Mouse (Mus musculus) cerebellum, adult 9-11 months (tissue): ENCODE results near the gene Cyp2c23.

Source experiments
- DNase-seq: peaks from one replicate; pipeline ENCODE4 v3.0.0; 2022

Gene Cyp2c23

GRCm38 (mm10) chr19:44021502-44021901 lies 7.5 kb downstream of the Cyp2c23 start:
- no peak for DNase-seq

GRCm38 (mm10) chr19:44019739-44020138 lies 9.3 kb downstream of the Cyp2c23 start:
- DNase-seq: no peak

- no peak for DNase-seq
Measured at GRCm38 (mm10) chr19:44013862-44014261, 15.1 kb downstream of the Cyp2c23 start.

- DNase-seq: no peak
Measured at GRCm38 (mm10) chr19:44008784-44009183, 20.2 kb downstream of the Cyp2c23 start.

- DNase-seq: no peak
Measured at GRCm38 (mm10) chr19:44007186-44007585, 21.8 kb downstream of the Cyp2c23 start.

- no peak for DNase-seq
Measured at GRCm38 (mm10) chr19:44005025-44005424, 24.0 kb downstream of the Cyp2c23 start.

GRCm38 (mm10) chr19:44004261-44004660 lies 24.7 kb downstream of the Cyp2c23 start:
- no peak for DNase-seq

- no peak for DNase-seq
Measured at GRCm38 (mm10) chr19:44000720-44001119, 28.3 kb downstream of the Cyp2c23 start.

GRCm38 (mm10) chr19:44000061-44000460 lies 28.9 kb downstream of the Cyp2c23 start:
- DNase-seq: no peak

- DNase-seq: no peak
Measured at GRCm38 (mm10) chr19:43998802-43999527, 30.0 kb downstream of the Cyp2c23 start.

GRCm38 (mm10) chr19:43998101-43998500 lies 30.9 kb downstream of the Cyp2c23 start:
- DNase-seq: no peak

- no peak for DNase-seq
Measured at GRCm38 (mm10) chr19:43995427-43995826, 33.6 kb downstream of the Cyp2c23 start.

- no peak for DNase-seq
Measured at GRCm38 (mm10) chr19:43992464-43992863, 36.5 kb downstream of the Cyp2c23 start.

- no peak for DNase-seq
Measured at GRCm38 (mm10) chr19:43990362-43990761, 38.6 kb downstream of the Cyp2c23 start.

- DNase-seq: no peak
Measured at GRCm38 (mm10) chr19:43986069-43986794, 42.8 kb downstream of the Cyp2c23 start, which contains the start of gene Cpn1. Gene Cpn1, minus strand, starts transcription at chr19:43986556.

GRCm38 (mm10) chr19:43981992-43982391 lies 47.0 kb downstream of the Cyp2c23 start:
- DNase-seq: no peak

GRCm38 (mm10) chr19:43980711-43981110 lies 48.3 kb downstream of the Cyp2c23 start:
- DNase-seq: no peak

- no peak for DNase-seq
Measured at GRCm38 (mm10) chr19:43977799-43978198, 51.2 kb downstream of the Cyp2c23 start.

GRCm38 (mm10) chr19:43976661-43977060 lies 52.3 kb downstream of the Cyp2c23 start:
- no peak for DNase-seq

- DNase-seq: no peak
Measured at GRCm38 (mm10) chr19:43974221-43974620, 54.8 kb downstream of the Cyp2c23 start.

GRCm38 (mm10) chr19:43973711-43974110 lies 55.3 kb downstream of the Cyp2c23 start:
- no peak for DNase-seq

GRCm38 (mm10) chr19:43972129-43972528 lies 56.9 kb downstream of the Cyp2c23 start:
- no peak for DNase-seq

GRCm38 (mm10) chr19:43968436-43969026 lies 60.5 kb downstream of the Cyp2c23 start:
- no peak for DNase-seq

- no peak for DNase-seq
Measured at GRCm38 (mm10) chr19:43966481-43966880, 62.5 kb downstream of the Cyp2c23 start.
